Mouse (Mus musculus) cerebellum, adult (tissue): ENCODE measurements around the gene Max.

Source experiments
- ATAC-seq: cut with Nextera tagmentation; 2 replicates; pipeline ENCODE4 v1.9.2; 2017; ENCODE audit warnings: mild to moderate bottlenecking, moderate library complexity, mixed read lengths; ENCODE audit not compliant: insufficient number of reproducible peaks, low FRiP score, low TSS enrichment

Max gene

DNA sequence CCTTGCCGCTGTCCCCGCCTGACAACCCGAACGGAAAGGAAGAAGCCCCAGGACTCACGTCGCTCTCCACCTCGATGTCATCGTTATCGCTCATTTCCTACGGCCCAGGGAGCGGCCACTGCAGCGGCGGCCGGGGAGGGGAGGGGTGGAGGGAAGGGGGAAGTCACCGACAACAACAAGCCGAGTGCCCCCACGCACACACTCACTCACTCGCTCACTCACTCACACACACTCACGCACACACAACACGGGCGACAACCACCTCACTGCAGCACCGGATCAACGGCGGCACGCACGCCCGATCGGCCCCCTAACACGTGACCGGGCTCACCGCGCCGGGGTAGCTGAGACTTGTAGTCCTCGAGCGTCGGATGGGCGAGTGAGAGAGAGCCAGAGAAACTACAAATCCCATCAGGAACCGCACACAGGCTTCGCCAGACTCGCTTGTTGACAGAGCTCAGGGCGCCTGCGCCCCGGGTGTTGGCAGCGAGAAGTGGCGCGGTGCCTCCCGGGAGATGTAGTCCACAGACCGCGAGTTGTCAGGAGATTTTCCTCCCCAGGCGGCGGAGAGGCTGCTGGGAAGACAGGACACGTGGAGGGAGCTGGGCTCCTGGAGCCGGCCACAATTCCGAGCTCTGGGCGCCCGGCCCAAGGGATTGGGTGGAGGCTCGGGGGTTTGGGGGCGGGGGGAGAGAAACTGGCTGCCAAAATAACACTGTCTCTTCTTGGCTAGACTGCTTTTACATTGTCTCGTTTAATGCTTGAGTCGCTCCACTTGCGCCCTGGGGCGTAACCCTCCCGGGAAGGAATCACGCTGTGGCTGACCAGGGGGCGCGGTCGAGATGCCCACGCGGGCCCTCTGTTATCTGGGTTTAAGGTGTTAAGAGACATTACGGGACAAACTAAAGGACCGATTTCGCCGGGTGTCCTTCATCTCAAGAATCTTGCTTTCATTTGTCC, at the start of gene Max:
Gene Max, minus strand, starts transcription at position 270 of the 960 bp plus-strand sequence.
- peak; percentile 98 for ATAC-seq

DNA sequence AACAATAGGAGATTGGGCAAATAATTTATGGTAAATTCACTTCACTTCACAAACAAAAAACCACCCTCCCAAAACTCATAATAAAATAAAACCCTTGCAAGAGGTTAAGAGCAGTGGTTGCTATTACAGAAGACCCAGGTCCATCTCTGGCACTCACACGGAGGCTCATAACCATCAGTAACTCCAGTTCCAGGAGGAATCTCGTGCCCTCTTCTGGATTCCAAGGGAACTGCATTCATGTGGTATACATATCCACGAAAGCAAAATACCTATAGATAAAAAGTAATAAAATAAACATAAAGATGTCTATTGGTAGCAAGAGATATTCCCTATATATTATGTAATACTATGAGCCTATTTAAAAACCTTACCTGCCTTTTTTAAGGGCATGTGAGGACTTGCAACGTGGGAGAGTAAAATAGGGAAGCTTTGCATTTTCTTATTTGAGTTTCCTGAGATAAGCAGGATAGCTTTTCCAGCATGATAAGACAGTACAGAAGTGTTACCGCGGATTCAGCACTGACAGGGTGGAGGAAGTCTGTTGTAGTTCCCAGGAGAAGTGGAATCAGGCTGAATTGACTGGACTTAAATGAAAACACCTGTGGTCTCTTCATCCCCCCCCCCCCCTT, 49.2 kb upstream of the Max start:
- no peak for ATAC-seq

DNA sequence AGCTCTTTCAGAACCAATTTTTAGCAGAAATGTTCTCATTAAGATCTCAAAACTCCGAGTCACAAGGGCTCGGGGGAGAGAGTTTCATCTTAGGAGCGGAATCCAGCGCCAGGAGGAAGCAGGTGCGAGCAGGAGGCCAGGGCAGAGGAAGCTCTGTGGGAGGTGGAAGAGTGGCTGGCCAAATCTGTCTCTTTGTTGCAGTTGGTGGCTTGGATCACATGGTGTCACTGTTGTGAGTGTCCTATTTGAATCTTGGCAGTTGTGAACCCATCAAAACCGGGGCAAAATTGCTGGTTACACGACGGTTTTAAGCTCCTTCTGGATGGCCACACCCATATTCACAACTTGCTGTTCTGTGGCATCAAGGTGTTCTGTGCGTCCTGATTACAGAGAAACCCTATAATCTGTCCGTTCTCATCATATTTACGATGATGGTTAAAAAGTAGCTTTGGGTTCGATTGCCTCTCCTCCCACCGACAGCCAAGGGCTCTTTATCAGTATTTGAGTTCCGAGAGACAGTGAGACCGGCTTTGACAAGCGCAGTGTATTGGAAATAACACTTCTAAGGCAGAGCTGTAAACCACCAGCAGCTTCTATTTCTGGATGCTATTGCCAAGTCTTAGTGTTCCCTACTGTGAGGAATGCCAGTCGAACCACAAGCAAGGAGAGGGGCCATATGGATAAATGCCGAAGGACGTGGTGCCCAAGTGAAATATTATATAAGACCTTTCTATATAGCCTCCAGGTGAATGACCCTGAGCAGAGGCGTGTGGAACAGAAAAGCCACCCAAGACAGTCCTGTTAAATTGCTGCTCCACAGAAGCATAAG, 47.4 kb upstream of the Max start:
- peak; percentile 88 for ATAC-seq

DNA sequence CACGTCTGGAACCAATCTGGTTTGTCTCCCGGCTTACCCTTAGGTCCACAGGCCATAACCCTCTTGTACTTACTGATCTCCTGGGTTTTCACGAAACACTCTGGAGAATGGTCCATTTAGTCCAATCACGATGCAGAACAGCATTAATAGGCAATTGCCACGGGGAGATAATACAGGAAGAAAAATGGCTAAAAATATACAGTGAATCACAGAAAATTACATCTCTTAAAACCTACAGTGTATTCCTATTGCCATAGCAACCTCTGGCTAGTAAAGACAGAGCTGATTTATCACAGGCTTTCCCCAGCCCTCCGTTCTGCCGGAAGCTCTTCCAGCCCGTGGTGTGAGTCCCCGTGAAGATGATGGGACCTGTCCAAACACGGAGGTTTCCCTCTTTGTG, 42.9 kb upstream of the Max start:
- no peak for ATAC-seq

DNA sequence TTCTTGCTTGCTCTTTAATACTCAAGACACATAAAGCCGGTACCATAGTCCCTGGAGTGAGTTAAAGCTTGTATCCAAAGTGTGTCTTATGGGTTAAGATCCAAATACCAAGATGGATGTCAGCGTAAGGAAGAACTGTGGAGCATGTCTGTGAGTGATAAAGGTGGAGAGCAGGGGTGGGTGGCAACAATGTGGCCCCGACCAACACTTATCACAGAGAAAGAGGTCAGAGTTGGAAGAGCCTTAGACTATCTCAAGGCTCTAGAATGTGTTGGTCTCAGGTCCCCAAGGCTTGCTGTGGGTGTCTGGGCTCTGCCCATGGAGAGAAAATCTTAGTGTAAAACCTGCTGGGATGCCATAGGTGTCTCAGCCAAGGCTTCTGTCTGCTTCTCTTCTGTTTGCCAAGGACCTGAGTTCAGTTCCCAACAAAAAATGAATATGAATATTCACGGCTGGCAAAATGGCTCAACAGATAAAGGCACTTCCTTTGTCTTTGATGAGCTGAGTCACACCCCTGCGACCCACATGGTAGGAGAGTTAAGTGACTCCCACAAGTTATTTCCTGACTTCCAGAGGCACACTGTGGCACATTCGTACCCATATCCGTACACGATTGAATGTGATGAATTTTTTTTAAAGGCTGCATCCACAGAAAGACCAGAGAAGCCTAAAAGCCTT, 40.7 kb upstream of the Max start:
- ATAC-seq: no peak

- no peak for ATAC-seq
These were observed 39.3 kb upstream of the Max start for GRCm38 (mm10) chr12:77001312-77001711.

GRCm38 (mm10) chr12:77000705-77001284, 38.8 kb upstream of the Max start:
- peak; percentile 24; the same call in 1 of the 2 replicates for ATAC-seq

DNA sequence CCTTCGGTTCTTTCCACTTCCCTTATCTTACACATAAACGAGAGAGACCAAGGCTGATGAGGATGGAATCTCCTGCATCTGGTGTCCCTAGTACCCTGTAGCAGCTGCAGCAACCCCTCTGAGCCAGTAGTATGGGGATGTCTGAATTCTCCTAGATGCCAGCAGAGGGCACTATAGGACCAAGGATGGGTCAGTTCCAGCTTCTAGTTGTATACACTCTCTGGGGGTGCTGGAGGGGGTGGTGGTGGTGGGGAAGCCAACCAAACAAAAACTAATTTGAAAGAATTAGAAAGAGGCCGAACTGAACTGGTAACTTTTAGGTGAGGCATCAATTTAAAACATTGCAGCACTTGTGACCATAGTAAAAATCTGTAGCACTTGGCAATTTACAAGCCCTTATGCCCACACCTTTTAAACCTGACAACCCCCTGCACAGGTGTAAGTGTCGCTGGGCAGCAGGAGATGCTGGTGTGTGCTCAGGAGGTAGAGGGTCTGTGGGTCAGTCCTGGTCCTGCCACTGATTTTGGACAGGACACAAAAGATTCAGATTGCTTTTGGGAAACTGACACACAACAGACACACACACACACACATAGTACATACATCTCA, 38.2 kb upstream of the Max start:
- ATAC-seq: peak; percentile 74

- ATAC-seq: no peak
These were observed 32.8 kb upstream of the Max start for GRCm38 (mm10) chr12:76994766-76995165.

- ATAC-seq: peak; percentile 78; the same call in 1 of the 2 replicates
These were observed 31.0 kb upstream of the Max start for GRCm38 (mm10) chr12:76992891-76993529.

DNA sequence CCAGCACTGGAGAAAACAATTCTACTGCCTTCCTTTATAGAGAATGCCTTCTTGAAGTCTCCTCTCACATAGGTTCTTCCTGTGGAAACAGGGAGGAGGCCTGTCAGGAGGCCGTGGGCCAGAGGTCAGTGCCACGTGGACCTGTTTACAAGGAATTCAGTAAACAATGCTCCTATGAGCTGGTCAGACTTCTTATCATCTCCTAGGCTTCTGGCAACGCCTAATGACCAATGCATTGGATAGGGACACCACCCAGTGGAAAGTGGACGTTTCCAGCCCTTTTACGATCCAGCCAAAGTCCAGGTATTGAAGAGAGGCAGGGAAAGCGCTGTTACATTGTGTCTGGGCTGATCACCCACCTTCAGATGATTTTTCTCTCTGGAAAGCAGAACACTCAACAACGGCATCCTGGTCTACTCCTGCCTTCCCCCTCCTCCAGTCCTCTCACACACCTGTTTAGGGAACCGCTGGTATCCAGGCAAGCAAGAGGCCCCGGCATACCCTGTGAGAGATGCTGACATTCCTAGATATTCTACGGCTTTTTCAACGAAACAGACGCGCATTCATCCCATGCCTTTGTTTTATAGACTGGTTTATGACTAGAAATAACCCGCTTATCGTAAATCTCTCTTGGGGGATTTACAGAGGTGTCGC, 20.9 kb upstream of the Max start:
- ATAC-seq: no peak

DNA sequence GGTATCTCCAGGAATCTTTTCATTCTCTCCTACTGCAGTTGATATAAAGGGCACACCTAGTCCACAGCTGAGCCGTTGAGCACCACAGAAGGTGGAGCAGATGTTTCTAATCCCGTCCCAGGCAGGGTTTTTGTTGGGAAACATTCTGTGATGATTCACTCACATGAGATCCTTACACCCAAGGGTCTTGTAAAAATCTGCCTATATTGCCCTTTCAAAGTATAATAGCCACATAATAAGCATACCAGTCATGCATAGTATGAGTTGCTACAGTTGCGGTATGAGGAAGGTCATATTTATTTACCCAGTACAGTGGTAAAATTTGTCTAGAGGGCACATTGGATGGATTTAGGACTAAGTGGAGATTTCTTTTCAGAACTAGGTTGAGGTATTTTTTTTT, 17.5 kb upstream of the Max start:
- ATAC-seq: no peak

GRCm38 (mm10) chr12:76972669-76973068, 10.7 kb upstream of the Max start:
- no peak for ATAC-seq

GRCm38 (mm10) chr12:76972241-76972640, 10.2 kb upstream of the Max start:
- no peak for ATAC-seq

GRCm38 (mm10) chr12:76971642-76972221, 9.7 kb upstream of the Max start:
- no peak for ATAC-seq

- no peak for ATAC-seq
These were observed 3.9 kb upstream of the Max start for GRCm38 (mm10) chr12:76965876-76966275.

GRCm38 (mm10) chr12:76965089-76965488, 3.1 kb upstream of the Max start:
- ATAC-seq: no peak
